Mouse (Mus musculus) heart, postnatal 0 days (tissue): ENCODE results near the gene Pikfyve. TPM values are rescaled to one million over a fixed set of nuclear protein-coding genes. Genes with fewer than 3 reads are reported as not detected.

Experiments used
- ATAC-seq: fragments of 200-750 bp; cut with Nextera tagmentation; 2 replicates; pipeline ENCODE4 v1.8.0; 2017; ENCODE audit warnings: low read depth, moderate number of reproducible peaks, moderate library complexity; ENCODE audit not compliant: insufficient read depth
- DNase-seq: peaks from one replicate; pipeline ENCODE4 v3.0.0-alpha.2; 2016; ENCODE audit warnings: low spot score
- H3K27ac ChIP-seq: fragments of 300-500 bp; sonication (generic); 2 replicates; pipeline ENCODE4 v1.5.1; 2014; ENCODE audit warnings: low read depth, mild to moderate bottlenecking
- H3K27me3 ChIP-seq: fragments of 300-500 bp; sonication (generic); 2 replicates; pipeline ENCODE4 v1.6.1; 2014; ENCODE audit warnings: low read length, mixed read lengths; ENCODE audit not compliant: control insufficient read depth, insufficient read depth
- H3K36me3 ChIP-seq: fragments of 300-500 bp; sonication (generic); replicated peaks from 2 replicates; pipeline ENCODE4 v1.6.1; 2014; ENCODE audit warnings: low read length, mixed read lengths; ENCODE audit not compliant: control insufficient read depth, insufficient read depth
- H3K4me1 ChIP-seq: fragments of 300-500 bp; sonication (generic); 2 replicates; pipeline ENCODE4 v1.6.1; 2014; ENCODE audit warnings: antibody characterized with exemption; ENCODE audit not compliant: control insufficient read depth, insufficient read depth
- H3K4me2 ChIP-seq: fragments of 300-500 bp; sonication (generic); 2 replicates; pipeline ENCODE4 v1.6.1; 2014; ENCODE audit warnings: low read depth, mild to moderate bottlenecking, low read length, moderate library complexity
- H3K4me3 ChIP-seq: fragments of 300-500 bp; sonication (generic); 2 replicates; pipeline ENCODE4 v1.5.1; 2014; ENCODE audit warnings: low read depth, low read length
- H3K9ac ChIP-seq: fragments of 300-500 bp; sonication (generic); replicated peaks from 2 replicates; pipeline ENCODE4 v1.6.1; 2014; ENCODE audit warnings: low read depth, low read length, mixed read lengths
- H3K9me3 ChIP-seq: fragments of 300-500 bp; sonication (generic); replicated peaks from 2 replicates; pipeline ENCODE4 v1.6.1; 2016; ENCODE audit warnings: low read length; ENCODE audit not compliant: control insufficient read depth
- CTCF ChIP-seq: IDR thresholded peaks from 2 replicates; pipeline ENCODE4 v1.5.1; 2016; ENCODE audit warnings: antibody characterized with exemption, control low read depth, low read depth
- EP300 ChIP-seq: IDR thresholded peaks from 2 replicates; pipeline ENCODE4 v1.6.1; 2016; ENCODE audit warnings: antibody characterized with exemption, low read depth
- WGBS: fragments of 180-500 bp; shearing (Covaris S2); extraction: QIAGEN DNeasy Blood & Tissue Kit; methylation state at CpG from one replicate; pipeline ENCODE4 v1.1.7; 2014; 5-methylcytosine and 5-hydroxymethylcytosine counted together
- polyA plus RNA-seq: library from polyadenylated mRNA; unstranded; fragments of >200 nt; fragmentation: Nextera tagmentation; extraction: Ambion mirVana; gene quantifications from 2 replicates; pipeline ENCODE4 v1.2.1, GENCODE M21; 2015
- total RNA-seq: library from RNA; depleted of rRNA; stranded (reverse); fragments of >200 nt; gene quantifications from 2 replicates; pipeline ENCODE4 v1.2.3, GENCODE M21; 2014; ENCODE audit warnings: low replicate concordance

Pikfyve gene
- total and polyA plus RNA-seq, 2 experiments from 2014 or later: 3.4 to 36.6 TPM

- ATAC-seq (no peak), DNase-seq (no peak)
- H3K27ac ChIP-seq: no peak within 1 kb of the TSS
- 78% methylated on average over 6 of the region's 6 CpGs for WGBS
- H3K4me3 ChIP-seq: no peak within 1 kb of the TSS
- H3K27me3 ChIP-seq: no peaks in the 10 kb centered on the region
- H3K36me3 ChIP-seq: no peaks in the 10 kb centered on the region
- H3K9me3 ChIP-seq: no peaks in the 10 kb centered on the region
- no peak within 1 kb of the TSS for H3K9ac ChIP-seq
- H3K4me2 ChIP-seq: no peak within 1 kb of the TSS
- H3K4me1 ChIP-seq: no peaks in the 10 kb centered on the region
- TF ChIP-seq EP300: no peak
- TF ChIP-seq CTCF: no peak
These were observed 95.3 kb downstream of the Pikfyve start, which contains the start of gene Pth2r for GRCm38 (mm10) chr1:65281756-65282155. Gene Pth2r (plus strand): TSS chr1:65282056.

- Histone ChIP-seq H3K27ac (no peak overlapping the region), H3K36me3 (no peaks in the 10 kb centered on the region), H3K4me1 (no peaks in the 10 kb centered on the region), H3K27me3 (no peaks in the 10 kb centered on the region), H3K4me2 (no peak overlapping the region), H3K9me3 (no peaks in the 10 kb centered on the region), H3K9ac (no peak overlapping the region), H3K4me3 (no peak overlapping the region)
- WGBS: 8% methylated on average over 6 of the region's 6 CpGs
- ATAC-seq: no peak
- DNase-seq: peak; percentile 59
- TF ChIP-seq EP300: no peak
- peak; percentile 63 for TF ChIP-seq CTCF
These were observed 96.3 kb downstream of the Pikfyve start for GRCm38 (mm10) chr1:65282766-65283165.

DNA sequence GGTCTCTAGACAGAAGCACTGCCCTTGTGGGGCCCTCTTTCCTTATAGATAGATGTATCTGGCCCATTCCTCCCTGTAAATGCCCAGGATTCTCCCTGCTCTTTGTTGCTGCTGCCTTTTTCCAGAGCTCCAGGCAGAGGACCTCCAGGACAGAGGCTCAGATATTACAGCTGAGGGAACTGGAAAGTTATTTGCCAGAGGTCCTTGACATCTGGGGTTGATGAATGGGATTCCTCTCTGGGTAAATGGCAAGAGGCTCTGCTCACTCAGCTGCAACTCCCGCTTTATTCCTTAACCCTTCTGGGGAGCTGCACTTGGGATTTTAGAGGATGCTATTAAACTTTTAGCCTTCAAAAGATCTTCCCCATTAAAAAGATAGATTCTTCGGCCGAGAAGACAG lies 122.0 kb downstream of the Pikfyve start:
- no peak for ATAC-seq
- no peak overlapping the region for H3K9ac ChIP-seq
- H3K27ac ChIP-seq: no peak overlapping the region
- peaks cover 16% of the 10 kb centered on the region for H3K27me3 ChIP-seq
- 77% methylated on average over 3 of the region's 3 CpGs for WGBS
- H3K36me3 ChIP-seq: no peaks in the 10 kb centered on the region
- DNase-seq: no peak
- no peak overlapping the region for H3K4me3 ChIP-seq
- no peaks in the 10 kb centered on the region for H3K4me1 ChIP-seq
- no peaks in the 10 kb centered on the region for H3K9me3 ChIP-seq
- TF ChIP-seq CTCF: no peak
- TF ChIP-seq EP300: no peak
- H3K4me2 ChIP-seq: no peak overlapping the region

GRCm38 (mm10) chr1:65311214-65311933 lies 124.9 kb downstream of the Pikfyve start:
- DNase-seq (no peak), ATAC-seq (no peak)
- Histone ChIP-seq H3K4me1 (no peaks in the 10 kb centered on the region), H3K27me3 (peaks cover 16% of the 10 kb centered on the region), H3K4me2 (peak overlapping the region; percentile 50), H3K9me3 (no peaks in the 10 kb centered on the region), H3K27ac (no peak overlapping the region), H3K9ac (no peak overlapping the region), H3K4me3 (peak overlapping the region; percentile 12), H3K36me3 (no peaks in the 10 kb centered on the region)
- WGBS: 2% methylated on average over 29 of the region's 29 CpGs
- TF ChIP-seq EP300: no peak
- TF ChIP-seq CTCF: no peak

- ATAC-seq: no peak
- no peak overlapping the region for H3K27ac ChIP-seq
- H3K4me1 ChIP-seq: no peaks in the 10 kb centered on the region
- 12% methylated on average over 7 of the region's 7 CpGs for WGBS
- no peaks in the 10 kb centered on the region for H3K36me3 ChIP-seq
- peak overlapping the region; percentile 50 for H3K4me2 ChIP-seq
- no peaks in the 10 kb centered on the region for H3K9me3 ChIP-seq
- peak; percentile 58 for DNase-seq
- peaks cover 16% of the 10 kb centered on the region for H3K27me3 ChIP-seq
- TF ChIP-seq CTCF: peak; percentile 57
- no peak for TF ChIP-seq EP300
- H3K4me3 ChIP-seq: no peak overlapping the region
- H3K9ac ChIP-seq: no peak overlapping the region
These were observed 125.6 kb downstream of the Pikfyve start for GRCm38 (mm10) chr1:65312118-65312517.

- DNase-seq (no peak), ATAC-seq (no peak)
- Histone ChIP-seq H3K4me2 (no peak overlapping the region), H3K9ac (no peak overlapping the region), H3K9me3 (no peaks in the 10 kb centered on the region), H3K4me3 (no peak overlapping the region), H3K36me3 (no peaks in the 10 kb centered on the region), H3K27me3 (peaks cover 16% of the 10 kb centered on the region), H3K27ac (no peak overlapping the region), H3K4me1 (no peaks in the 10 kb centered on the region)
- 44% methylated on average over 2 of the region's 2 CpGs for WGBS
- TF ChIP-seq EP300 (no peak), CTCF (peak; percentile 15; the same call in 1 of the 2 replicates)
These were observed 126.4 kb downstream of the Pikfyve start for GRCm38 (mm10) chr1:65312896-65313295.
